Mouse (Mus musculus): ENCODE data around the gene Fcho1. TPM values are rescaled to one million over a fixed set of nuclear protein-coding genes. Genes with fewer than 3 reads are reported as not detected.

Gene Fcho1
- polyA plus RNA-seq (2017; shearing (Covaris generic)): 154 TPM

GRCm38 (mm10) chr8:71725122-71725924 is at the start of gene Fcho1:
TSS of gene Fcho1 (minus strand) at chr8:71725716.

GRCm38 (mm10) chr8:71701414-71702086 is 24.0 kb downstream of the Fcho1 start, which contains the start of gene B3gnt3:
TSS of gene B3gnt3 (minus strand) at chr8:71701789.

GRCm38 (mm10) chr8:71689028-71689427 is 36.5 kb downstream of the Fcho1 start, which contains the start of gene Insl3:
TSS of gene Insl3 (plus strand) at chr8:71689214.

GRCm38 (mm10) chr8:71676020-71676741 is 49.3 kb downstream of the Fcho1 start, which contains the start of gene Jak3:
TSS of gene Jak3 (plus strand) at chr8:71676296.

GRCm38 (mm10) chr8:71671549-71671965 is 54.0 kb downstream of the Fcho1 start, which contains the start of gene Unc13a:
TSS of gene Unc13a (minus strand) at chr8:71671757.

Other genes starting within 250 kb of the Fcho1 start
- gene Ano8, start 239.8 kb downstream of the Fcho1 start, polyA plus RNA-seq (2017; shearing (Covaris generic)): 15.7 TPM
- 4.0 TPM for gene Gtpbp3, start 237.6 kb downstream of the Fcho1 start, polyA plus RNA-seq (2017; shearing (Covaris generic))
- not detected for gene Plvap, start 214.0 kb downstream of the Fcho1 start, polyA plus RNA-seq (2017; shearing (Covaris generic))
- not detected for gene Ccdc194, start 200.0 kb downstream of the Fcho1 start, polyA plus RNA-seq (2017; shearing (Covaris generic))
- gene Bst2, start 188.3 kb downstream of the Fcho1 start, polyA plus RNA-seq (2017; shearing (Covaris generic)): 73.2 TPM
- gene Mvb12a, start 182.8 kb downstream of the Fcho1 start, polyA plus RNA-seq (2017; shearing (Covaris generic)): 58.6 TPM
- gene Tmem221, start 166.8 kb downstream of the Fcho1 start, polyA plus RNA-seq (2017; shearing (Covaris generic)): 5.7 TPM
- 0.50 TPM for gene Nxnl1, start 159.1 kb downstream of the Fcho1 start, polyA plus RNA-seq (2017; shearing (Covaris generic))
- gene Slc27a1, start 156.8 kb downstream of the Fcho1 start, polyA plus RNA-seq (2017; shearing (Covaris generic)): 18.4 TPM
- 79.8 TPM for gene Pgls, start 133.5 kb downstream of the Fcho1 start, polyA plus RNA-seq (2017; shearing (Covaris generic))
- 4.3 TPM for gene Fam129c, start 128.1 kb downstream of the Fcho1 start, polyA plus RNA-seq (2017; shearing (Covaris generic))
- 30.8 TPM for gene Colgalt1, start 114.7 kb downstream of the Fcho1 start, polyA plus RNA-seq (2017; shearing (Covaris generic))
- gene Unc13a, start 54.0 kb downstream of the Fcho1 start, polyA plus RNA-seq (2017; shearing (Covaris generic)): 0.15 TPM
- 80.1 TPM for gene Jak3, start 49.4 kb downstream of the Fcho1 start, polyA plus RNA-seq (2017; shearing (Covaris generic))
- 22.9 TPM for gene Insl3, start 36.5 kb downstream of the Fcho1 start, polyA plus RNA-seq (2017; shearing (Covaris generic))
- 3.0 TPM for gene B3gnt3, start 23.9 kb downstream of the Fcho1 start, polyA plus RNA-seq (2017; shearing (Covaris generic))
- gene Zfp709, start 156.3 kb upstream of the Fcho1 start, polyA plus RNA-seq (2017; shearing (Covaris generic)): 3.6 TPM
- 2.0 TPM for gene Zfp882, start 182.9 kb upstream of the Fcho1 start, polyA plus RNA-seq (2017; shearing (Covaris generic))
- gene Zfp617, start 182.9 kb upstream of the Fcho1 start, polyA plus RNA-seq (2017; shearing (Covaris generic)): 7.9 TPM
- 7.0 TPM for gene Zfp961, start 225.3 kb upstream of the Fcho1 start, polyA plus RNA-seq (2017; shearing (Covaris generic))